8 mouse cellular contexts compared by ENCODE assay signal in genomic region chrX:74135263-74135662, GRCm38 (mm10). TPM values are rescaled to one million over a fixed set of nuclear protein-coding genes. Genes with fewer than 3 reads are reported as not detected.
DNase-seq lines count a peak whose midpoint lies in the region; ATAC-seq and TF ChIP-seq lines count a peak whose summit lies in the region.
"Not testable (repeated sequence)": the region's sequence is repeated elsewhere in the genome, so short reads cannot be mapped to it uniquely, and the experiment has no call there.

Gene Mecp2 (minus strand): TSS chrX:74135363.

- ATAC-seq in forebrain, embryonic 16.5 days; heart, embryonic 12.5 days (ENCODE audit: insufficient number of reproducible peaks, low FRiP score); hindbrain, embryonic 16.5 days; megakaryocyte, adult 5-6 weeks (ENCODE audit: poor library complexity, severe bottlenecking); neural tube, embryonic 15.5 days (ENCODE audit: low FRiP score): not testable (repeated sequence)

- 31% methylated on average over 1 of the region's 1 CpGs for WGBS in cerebellum, adult 2 months
- 36% methylated on average over 1 of the region's 1 CpGs for WGBS in forebrain, embryonic 16.5 days
- WGBS in heart, embryonic 12.5 days: 26% methylated on average over 1 of the region's 1 CpGs
- 17% methylated on average over 1 of the region's 1 CpGs for WGBS in hindbrain, embryonic 16.5 days
- WGBS in neural tube, embryonic 15.5 days: 31% methylated on average over 1 of the region's 1 CpGs

- TF ChIP-seq CTCF in ES-Bruce4 (IDR thresholded peaks at IDR 0.05; ENCODE audit: low read depth, low read length); cerebellum, adult 2 months (IDR thresholded peaks at IDR 0.05; ENCODE audit: borderline replicate concordance, insufficient read depth, low read depth, low read length): not testable (repeated sequence)

- not testable (repeated sequence) for DNase-seq in cerebellum, adult 2 months; left cerebral cortex, adult 8-10 months (ENCODE audit: low spot score in 2 of 2)

- H3K9me3 ChIP-seq in ES-Bruce4 (replicated peaks; ENCODE audit: control insufficient read depth, insufficient read depth, low read length, poor library complexity, severe bottlenecking); forebrain, embryonic 16.5 days (ENCODE audit: control insufficient read depth, low read length); heart, embryonic 12.5 days (replicated peaks); hindbrain, embryonic 16.5 days (ENCODE audit: control insufficient read depth, low read length); neural tube, embryonic 15.5 days (replicated peaks): not testable (repeated sequence)

- TF ChIP-seq EP300 in ES-Bruce4 (IDR thresholded peaks at IDR 0.05; ENCODE audit: insufficient read depth, low read depth, low read length): not testable (repeated sequence)

- not testable (repeated sequence) for H3K27ac ChIP-seq in ES-Bruce4 (ENCODE audit: insufficient read depth, low read length); cerebellum, adult 2 months (ENCODE audit: insufficient read depth, low read length); forebrain, embryonic 16.5 days (ENCODE audit: low read length); heart, embryonic 12.5 days (ENCODE audit: poor library complexity, severe bottlenecking); hindbrain, embryonic 16.5 days (ENCODE audit: low read depth, low read length); neural tube, embryonic 15.5 days (replicated peaks)

- H3K4me3 ChIP-seq in ES-Bruce4 (ENCODE audit: low read depth, low read length); cerebellum, adult 2 months (replicated peaks; ENCODE audit: insufficient read depth, low read depth, low read length); forebrain, embryonic 16.5 days (replicated peaks; ENCODE audit: low read length); heart, embryonic 12.5 days; hindbrain, embryonic 16.5 days (ENCODE audit: low read length); neural tube, embryonic 15.5 days (replicated peaks): not testable (repeated sequence)

- H3K27me3 ChIP-seq in ES-Bruce4 (ENCODE audit: control insufficient read depth, insufficient read depth, low read length, poor library complexity, severe bottlenecking); cerebellum, adult 2 months (ENCODE audit: control insufficient read depth, insufficient read depth, low read length); forebrain, embryonic 16.5 days (replicated peaks; ENCODE audit: control insufficient read depth, insufficient read depth, low read length); heart, embryonic 12.5 days (replicated peaks); hindbrain, embryonic 16.5 days (replicated peaks; ENCODE audit: control insufficient read depth, insufficient read depth, low read length); neural tube, embryonic 15.5 days (replicated peaks): not testable (repeated sequence)

- not testable (repeated sequence) for H3K4me2 ChIP-seq in forebrain, embryonic 16.5 days (ENCODE audit: low read length); heart, embryonic 12.5 days; hindbrain, embryonic 16.5 days (ENCODE audit: low read length); neural tube, embryonic 15.5 days

- not testable (repeated sequence) for H3K4me1 ChIP-seq in ES-Bruce4 (ENCODE audit: control insufficient read depth, insufficient read depth, low read length); cerebellum, adult 2 months (ENCODE audit: control insufficient read depth, insufficient read depth, low read length); forebrain, embryonic 16.5 days (replicated peaks; ENCODE audit: control insufficient read depth, insufficient read depth, low read length); heart, embryonic 12.5 days (replicated peaks); hindbrain, embryonic 16.5 days (ENCODE audit: control insufficient read depth, insufficient read depth, low read depth, low read length); neural tube, embryonic 15.5 days

- not testable (repeated sequence) for H3K9ac ChIP-seq in ES-Bruce4 (ENCODE audit: low read depth, poor library complexity, severe bottlenecking); forebrain, embryonic 16.5 days (replicated peaks; ENCODE audit: low read depth, low read length); heart, embryonic 12.5 days; hindbrain, embryonic 16.5 days (ENCODE audit: low read depth, low read length); neural tube, embryonic 15.5 days (replicated peaks)

- not testable (repeated sequence) for H3K36me3 ChIP-seq in ES-Bruce4 (ENCODE audit: control insufficient read depth, insufficient read depth, low read length, poor library complexity, severe bottlenecking); forebrain, embryonic 16.5 days (ENCODE audit: control insufficient read depth, insufficient read depth); heart, embryonic 12.5 days; hindbrain, embryonic 16.5 days (ENCODE audit: control insufficient read depth, insufficient read depth, low read length); neural tube, embryonic 15.5 days

- TF ChIP-seq POLR2A in ES-Bruce4 (IDR thresholded peaks at IDR 0.05; ENCODE audit: insufficient read depth, low read length); cerebellum, adult 2 months (IDR thresholded peaks at IDR 0.05; ENCODE audit: borderline replicate concordance, insufficient read depth, low read length): not testable (repeated sequence)

RNA-seq across cellular contexts. Expression of gene Mecp2, which starts in this region (rescaled TPM):
- 21.5 and 22.7 TPM in 2 replicates for polyA plus RNA-seq in ES-Bruce4 (2011; ENCODE audit: insufficient read depth, insufficient read length, low read depth, missing spikeins)
- 30.7 and 34.0 TPM in 2 replicates for polyA plus RNA-seq in cerebellum, adult 2 months (2012; rRNA removed)
- polyA plus RNA-seq in forebrain, embryonic 16.5 days (2015; fragmentation: Nextera tagmentation; extraction: Ambion mirVana): 14.9 and 15.6 TPM in 2 replicates
- 12.0 and 14.0 TPM in 2 replicates for polyA plus RNA-seq in heart, embryonic 12.5 days (2016; fragmentation: Nextera tagmentation; extraction: Ambion mirVana)
- polyA plus RNA-seq in hindbrain, embryonic 16.5 days (2015; fragmentation: Nextera tagmentation; extraction: Ambion mirVana): 9.9 and 10.8 TPM in 2 replicates
- total RNA-seq in left cerebral cortex, adult 8-10 months (2022): 10 to 100 TPM; 87.7 to 95.0 (median 90.3) TPM
- total RNA-seq in megakaryocyte, adult 5-6 weeks (2015): 15.2 and 16.4 TPM in 2 replicates
- 16.9 and 17.7 TPM in 2 replicates for total RNA-seq in megakaryocyte, adult 5-6 weeks (2017)
- 11.2 and 11.7 TPM in 2 replicates for polyA plus RNA-seq in neural tube, embryonic 15.5 days (2015; fragmentation: Nextera tagmentation; extraction: Ambion mirVana)

Comparison
In these comparisons a context has a peak if more than half of its experiments do, and no peak if none do; other contexts are left out.
1. RNA of gene Mecp2 (total RNA-seq): 87.7 to 95.0 TPM in left cerebral cortex, adult 8-10 months; 15.2 to 17.7 TPM in megakaryocyte, adult 5-6 weeks; every median in the first group is over 4 times any median in the second.